Mouse (Mus musculus) embryonic fibroblast, embryonic 13.5 days (primary cell): ENCODE measurements around the gene Ackr4.

Experiments used
- CTCF ChIP-seq: IDR thresholded peaks from 2 replicates; pipeline ENCODE4 v1.5.1; 2011; ENCODE audit warnings: mild to moderate bottlenecking, control low read depth, low read length, moderate library complexity, borderline replicate concordance; ENCODE audit not compliant: insufficient read depth
- POLR2A ChIP-seq: IDR thresholded peaks from 2 replicates; pipeline ENCODE4 v1.6.1; 2011; ENCODE audit warnings: low read depth, mild to moderate bottlenecking, control low read depth, low read length, moderate library complexity

GRCm38 (mm10) chr9:104109151-104109550 lies 17.6 kb downstream of the Ackr4 start:
- no peak for TF ChIP-seq CTCF
- no peak for TF ChIP-seq POLR2A
